Comparison of ENCODE assay signal across 22 mouse cellular contexts in genomic region chr4:139916731-139917130, GRCm38 (mm10). TPM values are rescaled to one million over a fixed set of nuclear protein-coding genes. Genes with fewer than 3 reads are reported as not detected.
DNase-seq lines count a peak whose midpoint lies in the region; ATAC-seq and TF ChIP-seq lines count a peak whose summit lies in the region.
"Had no signal": no experiment of that assay in that cellular context is flagged by ENCODE, and none has a peak within 500 bp of the region (broad histone marks: within the 10 kb centered on the region; RNA-seq: fewer than 3 reads in every experiment).

No protein-coding gene starts in this region.

- H3K27ac ChIP-seq in embryonic facial prominence, embryonic 14.5 days (replicated peaks; ENCODE audit: low read depth, low read length), result no peak overlapping the region
- H3K27ac ChIP-seq in embryonic facial prominence, embryonic 10.5 days (replicated peaks), result no peak overlapping the region
- H3K27ac ChIP-seq in hindbrain, postnatal 0 days, result no peak overlapping the region
- H3K27ac ChIP-seq in hindbrain, embryonic 16.5 days (ENCODE audit: low read depth, low read length), result no peak overlapping the region
- no peak overlapping the region for H3K27ac ChIP-seq in midbrain, postnatal 0 days (ENCODE audit: low read depth, low read length)
- no peak overlapping the region for H3K27ac ChIP-seq in midbrain, embryonic 13.5 days
- H3K27ac ChIP-seq: embryonic facial prominence, embryonic 15.5 days; forebrain, embryonic 10.5 days; forebrain, embryonic 15.5 days; heart, embryonic 15.5 days; hindbrain, embryonic 13.5 days had no signal

- H3K4me3 ChIP-seq in embryonic facial prominence, embryonic 14.5 days (ENCODE audit: low read depth, low read length), result no peak overlapping the region
- no peak overlapping the region for H3K4me3 ChIP-seq in embryonic facial prominence, embryonic 10.5 days
- no peak overlapping the region for H3K4me3 ChIP-seq in hindbrain, postnatal 0 days (ENCODE audit: low read length)
- no peak overlapping the region for H3K4me3 ChIP-seq in hindbrain, embryonic 16.5 days (ENCODE audit: low read length)
- H3K4me3 ChIP-seq in midbrain, postnatal 0 days (ENCODE audit: low read depth, low read length), result no peak overlapping the region
- H3K4me3 ChIP-seq in midbrain, embryonic 13.5 days (replicated peaks), result no peak overlapping the region
- H3K4me3 ChIP-seq: embryonic facial prominence, embryonic 15.5 days; erythroblast, embryonic 14.5 days; forebrain, embryonic 10.5 days; forebrain, embryonic 15.5 days; heart, embryonic 15.5 days; hindbrain, embryonic 13.5 days had no signal

- no peaks in the 10 kb centered on the region for H3K9me3 ChIP-seq in embryonic facial prominence, embryonic 14.5 days (ENCODE audit: control insufficient read depth, low read length)
- no peaks in the 10 kb centered on the region for H3K9me3 ChIP-seq in embryonic facial prominence, embryonic 10.5 days
- H3K9me3 ChIP-seq in hindbrain, postnatal 0 days (ENCODE audit: low read length), result no peaks in the 10 kb centered on the region
- no peaks in the 10 kb centered on the region; the same call in 1 of the 2 replicates for H3K9me3 ChIP-seq in hindbrain, embryonic 16.5 days (ENCODE audit: control insufficient read depth, low read length)
- no peaks in the 10 kb centered on the region for H3K9me3 ChIP-seq in midbrain, postnatal 0 days (ENCODE audit: low read length)
- no peaks in the 10 kb centered on the region for H3K9me3 ChIP-seq in midbrain, embryonic 13.5 days
- H3K9me3 ChIP-seq: embryonic facial prominence, embryonic 15.5 days; forebrain, embryonic 10.5 days; forebrain, embryonic 15.5 days; heart, embryonic 15.5 days; hindbrain, embryonic 13.5 days had no signal

- WGBS in embryonic facial prominence, embryonic 14.5 days, result 68% methylated on average over 7 of the region's 7 CpGs
- WGBS in embryonic facial prominence, embryonic 10.5 days, result 76% methylated on average over 7 of the region's 7 CpGs
- 56% methylated on average over 7 of the region's 7 CpGs for WGBS in hindbrain, postnatal 0 days
- 73% methylated on average over 7 of the region's 7 CpGs for WGBS in hindbrain, embryonic 16.5 days
- WGBS in midbrain, postnatal 0 days, result 63% methylated on average over 7 of the region's 7 CpGs
- 77% methylated on average over 7 of the region's 7 CpGs for WGBS in midbrain, embryonic 13.5 days

- 0 out of 2 replicates have a peak, but pooled peaks have one; percentile 12 for TF ChIP-seq CTCF in hindbrain, postnatal 0 days (IDR thresholded peaks at IDR 0.05; ENCODE audit: low read depth)
- TF ChIP-seq CTCF in midbrain, postnatal 0 days (IDR thresholded peaks at IDR 0.05), result peak; percentile 15; the same call in 1 of the 2 replicates

- no peak overlapping the region for H3K4me2 ChIP-seq in embryonic facial prominence, embryonic 14.5 days (ENCODE audit: low read depth, low read length)
- no peak overlapping the region for H3K4me2 ChIP-seq in hindbrain, postnatal 0 days (ENCODE audit: low read depth, low read length)
- H3K4me2 ChIP-seq in hindbrain, embryonic 16.5 days (ENCODE audit: low read length), result no peak overlapping the region
- no peak overlapping the region for H3K4me2 ChIP-seq in midbrain, postnatal 0 days (ENCODE audit: low read depth, low read length, poor library complexity, severe bottlenecking)
- H3K4me2 ChIP-seq in midbrain, embryonic 13.5 days (replicated peaks), result no peak overlapping the region
- H3K4me2 ChIP-seq: embryonic facial prominence, embryonic 15.5 days; forebrain, embryonic 15.5 days; heart, embryonic 11.5 days; heart, embryonic 15.5 days; hindbrain, embryonic 13.5 days had no signal

- DNase-seq in embryonic facial prominence, embryonic 14.5 days (ENCODE audit: low spot score), result peak; percentile 29
- DNase-seq in embryonic facial prominence, embryonic 10.5 days (ENCODE audit: low spot score), result no peak
- DNase-seq in hindbrain, postnatal 0 days (ENCODE audit: low spot score), result peak; percentile 53
- DNase-seq in midbrain, postnatal 0 days (ENCODE audit: low spot score), result peak; percentile 57
- no peak for DNase-seq in testis, postnatal 10 days (ENCODE audit: low spot score)
- DNase-seq: cerebellum, adult 18-20 months; cerebellum, adult 9-11 months; cerebellum, postnatal 36 days; gastrocnemius, postnatal 10 days; heart, postnatal 14 days; kidney, adult 2 months had no signal

- no peaks in the 10 kb centered on the region for H3K36me3 ChIP-seq in embryonic facial prominence, embryonic 14.5 days (ENCODE audit: control insufficient read depth, insufficient read depth, low read length)
- H3K36me3 ChIP-seq in embryonic facial prominence, embryonic 10.5 days (replicated peaks), result no peaks in the 10 kb centered on the region
- no peaks in the 10 kb centered on the region for H3K36me3 ChIP-seq in hindbrain, postnatal 0 days (ENCODE audit: insufficient read depth, low read length)
- no peaks in the 10 kb centered on the region for H3K36me3 ChIP-seq in hindbrain, embryonic 16.5 days (ENCODE audit: control insufficient read depth, insufficient read depth, low read length)
- H3K36me3 ChIP-seq in midbrain, postnatal 0 days (ENCODE audit: insufficient read depth, low read length), result no peaks in the 10 kb centered on the region
- H3K36me3 ChIP-seq in midbrain, embryonic 13.5 days, result no peaks in the 10 kb centered on the region
- H3K36me3 ChIP-seq: embryonic facial prominence, embryonic 15.5 days; forebrain, embryonic 10.5 days; forebrain, embryonic 15.5 days; heart, embryonic 15.5 days; hindbrain, embryonic 13.5 days had no signal

- no peak overlapping the region for H3K9ac ChIP-seq in embryonic facial prominence, embryonic 14.5 days (ENCODE audit: low read depth, low read length)
- no peak overlapping the region for H3K9ac ChIP-seq in hindbrain, postnatal 0 days (replicated peaks; ENCODE audit: low read length)
- H3K9ac ChIP-seq in hindbrain, embryonic 16.5 days (ENCODE audit: low read depth, low read length), result no peak overlapping the region
- H3K9ac ChIP-seq in midbrain, postnatal 0 days (replicated peaks; ENCODE audit: low read length, poor library complexity, severe bottlenecking), result no peak overlapping the region
- no peak overlapping the region for H3K9ac ChIP-seq in midbrain, embryonic 13.5 days (replicated peaks)
- H3K9ac ChIP-seq: embryonic facial prominence, embryonic 15.5 days; forebrain, embryonic 15.5 days; heart, embryonic 15.5 days; hindbrain, embryonic 13.5 days had no signal

- no peaks in the 10 kb centered on the region; the same call in 1 of the 2 replicates for H3K27me3 ChIP-seq in embryonic facial prominence, embryonic 14.5 days (replicated peaks; ENCODE audit: control insufficient read depth, insufficient read depth, low read length)
- peaks cover 19% of the 10 kb centered on the region for H3K27me3 ChIP-seq in embryonic facial prominence, embryonic 10.5 days (replicated peaks; ENCODE audit: low read depth, poor library complexity, severe bottlenecking)
- H3K27me3 ChIP-seq in hindbrain, postnatal 0 days (ENCODE audit: insufficient read depth, low read length), result no peaks in the 10 kb centered on the region
- no peaks in the 10 kb centered on the region for H3K27me3 ChIP-seq in hindbrain, embryonic 16.5 days (replicated peaks; ENCODE audit: control insufficient read depth, insufficient read depth, low read length)
- H3K27me3 ChIP-seq in midbrain, postnatal 0 days (ENCODE audit: insufficient read depth, low read length), result no peaks in the 10 kb centered on the region
- no peaks in the 10 kb centered on the region; the same call in 1 of the 2 replicates for H3K27me3 ChIP-seq in midbrain, embryonic 13.5 days
- H3K27me3 ChIP-seq: forebrain, embryonic 15.5 days had no signal

- no peaks in the 10 kb centered on the region for H3K4me1 ChIP-seq in embryonic facial prominence, embryonic 14.5 days (ENCODE audit: control insufficient read depth, insufficient read depth, low read length)
- H3K4me1 ChIP-seq in embryonic facial prominence, embryonic 10.5 days, result peaks cover 16% of the 10 kb centered on the region
- peaks cover 9% of the 10 kb centered on the region for H3K4me1 ChIP-seq in hindbrain, postnatal 0 days (ENCODE audit: insufficient read depth, low read length)
- peaks cover 7% of the 10 kb centered on the region for H3K4me1 ChIP-seq in hindbrain, embryonic 16.5 days (ENCODE audit: control insufficient read depth, insufficient read depth, low read depth, low read length)
- no peaks in the 10 kb centered on the region for H3K4me1 ChIP-seq in midbrain, postnatal 0 days (ENCODE audit: insufficient read depth, low read length)
- peaks cover 17% of the 10 kb centered on the region for H3K4me1 ChIP-seq in midbrain, embryonic 13.5 days (replicated peaks)
- H3K4me1 ChIP-seq: embryonic facial prominence, embryonic 15.5 days; heart, embryonic 15.5 days had no signal

- no peak for ATAC-seq in embryonic facial prominence, embryonic 14.5 days (ENCODE audit: low read depth)
- no peak for ATAC-seq in hindbrain, postnatal 0 days
- ATAC-seq in hindbrain, embryonic 16.5 days, result no peak
- no peak for ATAC-seq in midbrain, postnatal 0 days (ENCODE audit: low FRiP score)
- no peak for ATAC-seq in midbrain, embryonic 13.5 days
- ATAC-seq: forebrain, embryonic 15.5 days; intestine, embryonic 16.5 days had no signal

RNA-seq across cellular contexts. Expression of gene Klhdc7a, which starts 51.1 kb away (rescaled TPM):
- 0.35 and 0.51 TPM in 2 replicates for polyA plus RNA-seq in embryonic facial prominence, embryonic 14.5 days (2014; fragmentation: Nextera tagmentation; extraction: Ambion mirVana)
- 0.34 TPM in 2 replicates for polyA plus RNA-seq in embryonic facial prominence, embryonic 10.5 days (2016; fragmentation: Nextera tagmentation; extraction: Ambion mirVana)
- total RNA-seq in hindbrain, postnatal 0 days (2014; rRNA removed), result 1.0 and 1.6 TPM in 2 replicates
- polyA plus RNA-seq in hindbrain, postnatal 0 days (2015; fragmentation: Nextera tagmentation; extraction: Ambion mirVana), result 0.58 and 0.69 TPM in 2 replicates
- polyA plus RNA-seq in hindbrain, embryonic 16.5 days (2015; fragmentation: Nextera tagmentation; extraction: Ambion mirVana), result 0.68 and 0.76 TPM in 2 replicates
- total RNA-seq in midbrain, postnatal 0 days (2014; rRNA removed), result 1.1 and 1.4 TPM in 2 replicates
- polyA plus RNA-seq in midbrain, postnatal 0 days (2015; fragmentation: Nextera tagmentation; extraction: Ambion mirVana), result 0.25 and 0.36 TPM in 2 replicates
- polyA plus RNA-seq in midbrain, embryonic 13.5 days (2015; fragmentation: Nextera tagmentation; extraction: Ambion mirVana), result 0.46 and 0.58 TPM in 2 replicates
- total RNA-seq: hematopoietic stem cell, adult 5-6 weeks had no signal
- polyA plus RNA-seq: erythroblast, embryonic 14.5 days had no signal

Comparison
In these comparisons a context has a peak if more than half of its experiments do, and no peak if none do; other contexts are left out.
1. DNase-seq: peak in embryonic facial prominence, embryonic 14.5 days (single experiment), hindbrain, postnatal 0 days (single experiment) and midbrain, postnatal 0 days (single experiment); none in embryonic facial prominence, embryonic 10.5 days (single experiment) and testis, postnatal 10 days (single experiment).